In the genomic region with DNA sequence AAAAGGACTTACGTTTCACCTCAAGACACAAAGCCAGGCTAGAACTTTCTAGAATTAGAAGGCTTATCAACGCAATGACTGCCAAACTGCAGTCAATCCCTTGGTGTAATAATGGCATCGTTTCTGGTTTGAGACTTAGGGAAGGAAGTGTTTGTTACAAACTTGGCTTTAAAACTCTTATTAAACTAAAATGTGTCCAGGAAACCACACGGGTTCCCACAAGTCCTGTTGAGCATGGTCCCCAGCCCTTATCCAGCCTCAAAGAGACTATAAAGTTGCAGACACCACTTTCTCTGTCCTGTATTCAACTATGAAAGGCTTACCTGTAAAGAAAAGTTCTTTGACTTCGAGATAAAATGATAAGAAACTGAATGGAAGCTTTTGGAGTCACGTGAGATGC, we compare ENCODE assay signal across 20 mouse cellular contexts.
DNase-seq lines count a peak whose midpoint lies in the region; ATAC-seq and TF ChIP-seq lines count a peak whose summit lies in the region.
"Had no signal": no experiment of that assay in that cellular context is flagged by ENCODE, and none has a peak within 500 bp of the region (broad histone marks: within the 10 kb centered on the region; RNA-seq: fewer than 3 reads in every experiment).

No protein-coding gene starts in this region.

- DNase-seq in heart, adult 2 months: no peak
- no peak for DNase-seq in heart, postnatal 36 days
- DNase-seq in kidney, postnatal 4 days: no peak
- DNase-seq in lung, postnatal 0 days (ENCODE audit: low spot score): no peak
- DNase-seq in lung, adult 2 months: no peak
- DNase-seq: adrenal gland, postnatal 36 days; B cell, adult 2 months; cerebellum, postnatal 25 days; gastrocnemius, postnatal 14 days; kidney, postnatal 10 days; right cerebral cortex, adult 18-20 months; thymus, postnatal 4 days had no signal

- no peak overlapping the region for H3K4me2 ChIP-seq in kidney, embryonic 15.5 days
- no peak overlapping the region for H3K4me2 ChIP-seq in lung, postnatal 0 days (replicated peaks; ENCODE audit: low read depth, low read length)
- no peak overlapping the region for H3K4me2 ChIP-seq in stomach, embryonic 16.5 days (ENCODE audit: low read depth, low read length)
- H3K4me2 ChIP-seq: hindbrain, embryonic 12.5 days; midbrain, embryonic 13.5 days had no signal

- H3K27me3 ChIP-seq in heart, adult 2 months (ENCODE audit: control insufficient read depth, insufficient read depth, low read length): no peaks in the 10 kb centered on the region
- H3K27me3 ChIP-seq in kidney, embryonic 15.5 days: 0 out of 2 replicates have a peak, but pooled peaks cover 2% of the 10 kb centered on the region
- H3K27me3 ChIP-seq in lung, postnatal 0 days (replicated peaks; ENCODE audit: insufficient read depth, low read length): no peaks in the 10 kb centered on the region
- no peaks in the 10 kb centered on the region for H3K27me3 ChIP-seq in stomach, embryonic 16.5 days (ENCODE audit: control insufficient read depth, insufficient read depth, low read length)
- H3K27me3 ChIP-seq: hindbrain, embryonic 12.5 days; midbrain, embryonic 13.5 days; Patski had no signal

- H3K4me3 ChIP-seq in heart, adult 2 months: no peak overlapping the region
- H3K4me3 ChIP-seq in kidney, embryonic 15.5 days (replicated peaks): no peak overlapping the region
- no peak overlapping the region for H3K4me3 ChIP-seq in lung, postnatal 0 days (ENCODE audit: low read depth, low read length)
- H3K4me3 ChIP-seq in lung, adult 2 months (replicated peaks; ENCODE audit: extremely low read depth, low read depth, low read length): no peak overlapping the region
- no peak overlapping the region for H3K4me3 ChIP-seq in stomach, embryonic 16.5 days (replicated peaks; ENCODE audit: low read length)
- H3K4me3 ChIP-seq: hindbrain, embryonic 12.5 days; midbrain, embryonic 13.5 days; myocyte had no signal

- no peaks in the 10 kb centered on the region for H3K79me2 ChIP-seq in heart, adult 2 months (replicated peaks; ENCODE audit: control insufficient read depth, insufficient read depth, low read length)

- no peak for TF ChIP-seq CTCF in heart, adult 2 months (IDR thresholded peaks at IDR 0.05)
- no peak for TF ChIP-seq CTCF in lung, postnatal 0 days (IDR thresholded peaks at IDR 0.05)
- TF ChIP-seq CTCF in lung, adult 2 months (IDR thresholded peaks at IDR 0.05; ENCODE audit: insufficient read depth, low read length): no peak

- intact Hi-C loops in heart, adult 2 months (cut with DNase I): loop anchor here (1.0 to 5.0 kb wide), 4 partner anchors 13 to 150 kb away; a partner anchor contains a TSS
- intact Hi-C loops in heart, postnatal 36 days (cut with DNase I): loop anchor here (2.0 to 5.0 kb wide), 3 partner anchors 27 to 105 kb away; no protein-coding TSS in a partner anchor

- TF ChIP-seq EP300 in heart, adult 2 months (IDR thresholded peaks at IDR 0.05; ENCODE audit: insufficient read depth, low read depth, low read length): no peak
- TF ChIP-seq EP300 in lung, postnatal 0 days (IDR thresholded peaks at IDR 0.05): no peak

- no peak for TF ChIP-seq POLR2A in heart, adult 2 months (IDR thresholded peaks at IDR 0.05; ENCODE audit: insufficient read depth, low read depth, low read length)
- TF ChIP-seq POLR2A in lung, adult 2 months (IDR thresholded peaks at IDR 0.05; ENCODE audit: borderline replicate concordance, extremely low read depth, low read depth, low read length): no peak

- no peaks in the 10 kb centered on the region for H3K9me3 ChIP-seq in kidney, embryonic 15.5 days (replicated peaks)
- H3K9me3 ChIP-seq in lung, postnatal 0 days (ENCODE audit: low read length): no peaks in the 10 kb centered on the region
- H3K9me3 ChIP-seq in stomach, embryonic 16.5 days (replicated peaks; ENCODE audit: control insufficient read depth, low read length): no peaks in the 10 kb centered on the region
- H3K9me3 ChIP-seq: hindbrain, embryonic 12.5 days; midbrain, embryonic 13.5 days had no signal

- H3K9ac ChIP-seq in heart, adult 2 months (ENCODE audit: low read depth, low read length): no peak overlapping the region
- H3K9ac ChIP-seq in kidney, embryonic 15.5 days: no peak overlapping the region
- H3K9ac ChIP-seq in lung, postnatal 0 days (replicated peaks; ENCODE audit: low read depth): no peak overlapping the region
- H3K9ac ChIP-seq in stomach, embryonic 16.5 days (ENCODE audit: low read length): no peak overlapping the region
- H3K9ac ChIP-seq: hindbrain, embryonic 12.5 days; midbrain, embryonic 13.5 days had no signal

- H3K36me3 ChIP-seq in heart, adult 2 months (ENCODE audit: control insufficient read depth, insufficient read depth, low read length): peaks cover 35% of the 10 kb centered on the region
- peaks cover 9% of the 10 kb centered on the region for H3K36me3 ChIP-seq in kidney, embryonic 15.5 days
- no peaks in the 10 kb centered on the region for H3K36me3 ChIP-seq in lung, postnatal 0 days (ENCODE audit: insufficient read depth, low read length)
- H3K36me3 ChIP-seq in stomach, embryonic 16.5 days (ENCODE audit: control insufficient read depth, insufficient read depth, low read length): no peaks in the 10 kb centered on the region
- H3K36me3 ChIP-seq: midbrain, embryonic 13.5 days had no signal

- no peak for ATAC-seq in kidney, embryonic 15.5 days (replicated peaks; ENCODE audit: low FRiP score)
- ATAC-seq in lung, postnatal 0 days: no peak
- ATAC-seq in stomach, embryonic 16.5 days (ENCODE audit: insufficient read depth, low FRiP score): no peak
- no peak for ATAC-seq in megakaryocyte-erythroid progenitor cell, adult 5-6 weeks (replicated peaks; ENCODE audit: low FRiP score, low TSS enrichment, poor library complexity, severe bottlenecking)
- ATAC-seq: midbrain, embryonic 13.5 days; Patski had no signal

- peak overlapping the region; percentile 57 for H3K27ac ChIP-seq in heart, adult 2 months
- H3K27ac ChIP-seq in kidney, embryonic 15.5 days: peak overlapping the region; percentile 83
- H3K27ac ChIP-seq in lung, postnatal 0 days (ENCODE audit: low read length): peak overlapping the region; percentile 76
- peak overlapping the region; percentile 72 for H3K27ac ChIP-seq in stomach, embryonic 16.5 days (ENCODE audit: low read length)
- H3K27ac ChIP-seq: hindbrain, embryonic 12.5 days; macrophage; midbrain, embryonic 13.5 days had no signal

- 37% methylated on average over 6 of the region's 6 CpGs for WGBS in heart, adult 2 months
- 86% methylated on average over 6 of the region's 6 CpGs for WGBS in kidney, embryonic 15.5 days
- 56% methylated on average over 6 of the region's 6 CpGs for whole genome bisulfite sequencing in lung, postnatal 0 days
- WGBS in lung, adult 2 months: 46% methylated on average over 6 of the region's 6 CpGs
- 70% methylated on average over 6 of the region's 6 CpGs for WGBS in stomach, embryonic 16.5 days

- peaks cover 18% of the 10 kb centered on the region for H3K4me1 ChIP-seq in heart, adult 2 months (ENCODE audit: control insufficient read depth, insufficient read depth, low read length)
- peaks cover 28% of the 10 kb centered on the region for H3K4me1 ChIP-seq in kidney, embryonic 15.5 days
- H3K4me1 ChIP-seq in lung, postnatal 0 days (ENCODE audit: insufficient read depth, low read depth, low read length): no peaks in the 10 kb centered on the region
- H3K4me1 ChIP-seq in lung, adult 2 months (ENCODE audit: control insufficient read depth, insufficient read depth, low read length): peaks cover 20% of the 10 kb centered on the region
- H3K4me1 ChIP-seq in stomach, embryonic 16.5 days (ENCODE audit: control insufficient read depth, insufficient read depth, low read length): peaks cover 7% of the 10 kb centered on the region; the same call in 1 of the 2 replicates
- H3K4me1 ChIP-seq: midbrain, embryonic 13.5 days had no signal
